25 mouse cellular contexts compared by ENCODE assay signal in the genomic region with DNA sequence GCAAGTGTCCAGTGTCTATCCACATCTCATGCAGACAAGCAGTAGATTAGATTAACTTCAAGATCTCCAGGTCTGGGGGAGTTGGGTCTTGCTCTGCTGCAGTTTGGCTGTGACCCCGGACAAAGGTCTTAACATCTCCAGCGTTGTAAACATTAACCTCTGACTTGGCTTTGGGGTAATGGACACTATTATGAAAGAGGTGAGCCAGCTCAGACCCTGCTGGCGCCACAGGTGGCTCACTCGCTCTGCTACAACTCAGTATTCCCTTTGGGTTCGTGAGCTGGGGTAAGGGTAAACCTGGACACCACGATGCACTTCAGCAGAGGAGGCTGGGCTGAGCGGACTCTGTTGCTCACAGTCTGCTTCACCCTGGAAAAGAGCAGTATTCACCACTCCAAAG. TPM values are rescaled to one million over a fixed set of nuclear protein-coding genes. Genes with fewer than 3 reads are reported as not detected.
DNase-seq lines count a peak whose midpoint lies in the region; ATAC-seq and TF ChIP-seq lines count a peak whose summit lies in the region.
"Had no signal": no experiment of that assay in that cellular context is flagged by ENCODE, and none has a peak within 500 bp of the region (broad histone marks: within the 10 kb centered on the region; RNA-seq: fewer than 3 reads in every experiment).

No protein-coding gene starts in this region.

- peak; percentile 87 for DNase-seq in kidney, adult 2 months
- no peak for DNase-seq in kidney, postnatal 10 days
- no peak for DNase-seq in liver, embryonic 11.5 days (ENCODE audit: low spot score)
- DNase-seq in embryo, embryonic 11 days, result no peak
- DNase-seq in layer of hippocampus, adult 11-12 months (ENCODE audit: low spot score), result no peak
- DNase-seq: adrenal gland, adult 2 months; cerebellum, adult 8-10 months; cerebellum, postnatal 25 days; heart, postnatal 10 days; lung, embryonic 14.5 days; right cerebral cortex, postnatal 25 days had no signal

- peaks cover 16% of the 10 kb centered on the region for H3K4me1 ChIP-seq in kidney, adult 2 months (ENCODE audit: control insufficient read depth, insufficient read depth, low read length)
- H3K4me1 ChIP-seq in liver, embryonic 12.5 days, result peaks cover 36% of the 10 kb centered on the region
- H3K4me1 ChIP-seq in liver, embryonic 11.5 days (replicated peaks; ENCODE audit: control insufficient read depth, insufficient read depth, low read length), result no peaks in the 10 kb centered on the region
- H3K4me1 ChIP-seq in liver, embryonic 15.5 days (replicated peaks), result peaks cover 21% of the 10 kb centered on the region
- H3K4me1 ChIP-seq: forebrain, embryonic 15.5 days; heart, embryonic 13.5 days; midbrain, embryonic 15.5 days had no signal

- no peaks in the 10 kb centered on the region for H3K36me3 ChIP-seq in kidney, adult 2 months (ENCODE audit: control insufficient read depth, insufficient read depth, low read length)
- H3K36me3 ChIP-seq in liver, embryonic 12.5 days, result 0 out of 2 replicates have a peak, but pooled peaks cover 3% of the 10 kb centered on the region
- no peaks in the 10 kb centered on the region for H3K36me3 ChIP-seq in liver, embryonic 11.5 days (ENCODE audit: control insufficient read depth, insufficient read depth, low read length)
- 0 out of 2 replicates have a peak, but pooled peaks cover 3% of the 10 kb centered on the region for H3K36me3 ChIP-seq in liver, embryonic 15.5 days (replicated peaks)
- H3K36me3 ChIP-seq: embryonic facial prominence, embryonic 12.5 days; forebrain, embryonic 10.5 days; forebrain, embryonic 15.5 days; heart, embryonic 13.5 days; limb, embryonic 13.5 days; midbrain, embryonic 15.5 days; stomach, embryonic 15.5 days had no signal

- no peak overlapping the region for H3K9ac ChIP-seq in liver, embryonic 12.5 days
- H3K9ac ChIP-seq in liver, embryonic 11.5 days (ENCODE audit: low read depth, low read length), result no peak overlapping the region
- no peak overlapping the region for H3K9ac ChIP-seq in liver, embryonic 15.5 days
- H3K9ac ChIP-seq: embryonic facial prominence, embryonic 12.5 days; forebrain, embryonic 15.5 days; heart, embryonic 13.5 days; hindbrain, embryonic 14.5 days; limb, embryonic 13.5 days; lung, embryonic 14.5 days; midbrain, embryonic 15.5 days; stomach, embryonic 15.5 days had no signal

- peak overlapping the region; percentile 70 for H3K27ac ChIP-seq in kidney, adult 2 months (ENCODE audit: insufficient read depth, low read depth, low read length)
- H3K27ac ChIP-seq in liver, embryonic 12.5 days, result no peak overlapping the region
- H3K27ac ChIP-seq in liver, embryonic 11.5 days (ENCODE audit: low read depth, low read length), result no peak overlapping the region
- H3K27ac ChIP-seq in liver, embryonic 15.5 days (replicated peaks), result no peak overlapping the region
- H3K27ac ChIP-seq: embryonic facial prominence, embryonic 12.5 days; forebrain, embryonic 10.5 days; forebrain, embryonic 15.5 days; heart, embryonic 13.5 days; hindbrain, embryonic 14.5 days; limb, embryonic 13.5 days; midbrain, embryonic 10.5 days; midbrain, embryonic 15.5 days; stomach, embryonic 15.5 days had no signal

- H3K4me2 ChIP-seq in liver, embryonic 12.5 days, result no peak overlapping the region
- no peak overlapping the region for H3K4me2 ChIP-seq in liver, embryonic 11.5 days
- no peak overlapping the region for H3K4me2 ChIP-seq in liver, embryonic 15.5 days
- H3K4me2 ChIP-seq: embryonic facial prominence, embryonic 12.5 days; forebrain, embryonic 15.5 days; heart, embryonic 13.5 days; hindbrain, embryonic 14.5 days; limb, embryonic 13.5 days; lung, embryonic 14.5 days; midbrain, embryonic 15.5 days; stomach, embryonic 15.5 days had no signal

- TF ChIP-seq POLR2A in kidney, adult 2 months (IDR thresholded peaks at IDR 0.05; ENCODE audit: low read depth, low read length), result no peak

- no peak for TF ChIP-seq CTCF in kidney, adult 2 months (conservative IDR thresholded peaks at IDR 0.05; ENCODE audit: insufficient read depth, insufficient read length, low read depth, low read length)

- ATAC-seq in liver, embryonic 12.5 days, result peak; percentile 25; the same call in 1 of the 2 replicates
- ATAC-seq in liver, embryonic 11.5 days (replicated peaks; ENCODE audit: low FRiP score), result no peak
- ATAC-seq in liver, embryonic 15.5 days (ENCODE audit: insufficient read depth), result peak; percentile 48
- ATAC-seq: activated CD4-positive, CD25-positive, alpha-beta regulatory T cell, adult 4 months; CD4-positive, CD25-positive, alpha-beta regulatory T cell, adult 4 months; forebrain, embryonic 15.5 days; intestine, postnatal 0 days; midbrain, embryonic 15.5 days had no signal

- WGBS in kidney, adult 2 months, result 49% methylated on average over 7 of the region's 7 CpGs
- WGBS in liver, embryonic 12.5 days (ENCODE audit: insufficient replicate concordance), result 71% methylated on average over 7 of the region's 7 CpGs
- WGBS in liver, embryonic 11.5 days, result 81% methylated on average over 7 of the region's 7 CpGs
- WGBS in liver, embryonic 15.5 days (ENCODE audit: insufficient replicate concordance), result 74% methylated on average over 7 of the region's 7 CpGs

- no peak overlapping the region for H3K4me3 ChIP-seq in kidney, adult 2 months (ENCODE audit: insufficient read depth, low read depth, low read length)
- H3K4me3 ChIP-seq in liver, embryonic 12.5 days, result no peak overlapping the region
- no peak overlapping the region for H3K4me3 ChIP-seq in liver, embryonic 11.5 days (ENCODE audit: low read depth, low read length)
- H3K4me3 ChIP-seq in liver, embryonic 15.5 days (replicated peaks), result no peak overlapping the region
- H3K4me3 ChIP-seq: embryonic facial prominence, embryonic 12.5 days; forebrain, embryonic 10.5 days; forebrain, embryonic 15.5 days; heart, embryonic 13.5 days; limb, embryonic 13.5 days; midbrain, embryonic 10.5 days; midbrain, embryonic 15.5 days; stomach, embryonic 15.5 days had no signal

- no peaks in the 10 kb centered on the region for H3K9me3 ChIP-seq in liver, embryonic 12.5 days (replicated peaks)
- no peaks in the 10 kb centered on the region for H3K9me3 ChIP-seq in liver, embryonic 11.5 days (ENCODE audit: control insufficient read depth, low read length)
- no peaks in the 10 kb centered on the region for H3K9me3 ChIP-seq in liver, embryonic 15.5 days (replicated peaks)
- H3K9me3 ChIP-seq: embryonic facial prominence, embryonic 12.5 days; forebrain, embryonic 10.5 days; forebrain, embryonic 15.5 days; heart, embryonic 13.5 days; limb, embryonic 13.5 days; midbrain, embryonic 10.5 days; midbrain, embryonic 15.5 days; stomach, embryonic 15.5 days had no signal

- H3K27me3 ChIP-seq in kidney, adult 2 months (replicated peaks; ENCODE audit: control insufficient read depth, insufficient read depth, low read length), result no peaks in the 10 kb centered on the region
- no peaks in the 10 kb centered on the region for H3K27me3 ChIP-seq in liver, embryonic 12.5 days (replicated peaks)
- H3K27me3 ChIP-seq in liver, embryonic 11.5 days (replicated peaks; ENCODE audit: control insufficient read depth, insufficient read depth, low read length), result no peaks in the 10 kb centered on the region
- H3K27me3 ChIP-seq in liver, embryonic 15.5 days, result no peaks in the 10 kb centered on the region
- H3K27me3 ChIP-seq: embryonic facial prominence, embryonic 12.5 days; forebrain, embryonic 15.5 days; heart, embryonic 13.5 days; limb, embryonic 13.5 days; midbrain, embryonic 15.5 days; stomach, embryonic 15.5 days had no signal

RNA-seq across cellular contexts. Expression of a gene that starts 11.7 kb away (rescaled TPM):
- 30.8 and 31.3 TPM in 2 replicates for polyA plus RNA-seq in kidney, adult 2 months (2012; rRNA removed)
- polyA plus RNA-seq in liver, embryonic 12.5 days (2016; fragmentation: Nextera tagmentation; extraction: Ambion mirVana), result 3.0 and 3.4 TPM in 2 replicates
- polyA plus RNA-seq in liver, embryonic 11.5 days (2014; fragmentation: Nextera tagmentation; extraction: Ambion mirVana), result 4.5 and 5.8 TPM in 2 replicates
- 1.8 and 1.9 TPM in 2 replicates for polyA plus RNA-seq in liver, embryonic 15.5 days (2015; fragmentation: Nextera tagmentation; extraction: Ambion mirVana)
